Comparison of ENCODE assay signal across 7 mouse cellular contexts in genomic region chr9:109038086-109038895, GRCm38 (mm10). TPM values are rescaled to one million over a fixed set of nuclear protein-coding genes. Genes with fewer than 3 reads are reported as not detected.
DNase-seq lines count a peak whose midpoint lies in the region; ATAC-seq and TF ChIP-seq lines count a peak whose summit lies in the region.

Gene Shisa5, plus strand, starts transcription at chr9:109038565.

- H3K9ac ChIP-seq in forebrain, postnatal 0 days = peak within 1 kb of the TSS; percentile 53
- peak within 1 kb of the TSS; percentile 61 for H3K9ac ChIP-seq in hindbrain, embryonic 11.5 days (ENCODE audit: low read depth, low read length)

- ATAC-seq in forebrain, postnatal 0 days = peak; percentile 78
- ATAC-seq in hindbrain, embryonic 11.5 days (ENCODE audit: low FRiP score) = peak; percentile 89

- intact Hi-C loops in left cerebral cortex, adult 2 months (cut with DNase I) = no loop called here

- no peaks in the 10 kb centered on the region for H3K36me3 ChIP-seq in forebrain, postnatal 0 days (ENCODE audit: insufficient read depth)
- no peaks in the 10 kb centered on the region for H3K36me3 ChIP-seq in hindbrain, embryonic 11.5 days (ENCODE audit: control insufficient read depth, insufficient read depth, low read length)

- DNase-seq in MN1 (ENCODE audit: low spot score) = peak; percentile 75
- DNase-seq in forebrain, postnatal 0 days = peak; percentile 36
- peak; percentile 81 for DNase-seq in hindbrain, embryonic 11.5 days (ENCODE audit: low spot score)
- DNase-seq in left cerebral cortex, adult 2 months (ENCODE audit: extremely low spot score in 1 of 2, low spot score in 2 of 2) = no peak
- DNase-seq in lung, postnatal 4 days = peak; percentile 89 to 90
- peak; percentile 75 for DNase-seq in retina, postnatal 1 day

- no peaks in the 10 kb centered on the region for H3K9me3 ChIP-seq in forebrain, postnatal 0 days (ENCODE audit: low read length)
- no peaks in the 10 kb centered on the region for H3K9me3 ChIP-seq in hindbrain, embryonic 11.5 days (ENCODE audit: control insufficient read depth, low read length)

- H3K4me2 ChIP-seq in forebrain, postnatal 0 days (ENCODE audit: low read depth) = peak within 1 kb of the TSS; percentile 90
- peak within 1 kb of the TSS; percentile 59 for H3K4me2 ChIP-seq in hindbrain, embryonic 11.5 days (replicated peaks; ENCODE audit: low read depth, low read length)

- peaks cover 18% of the 10 kb centered on the region for H3K4me1 ChIP-seq in bone marrow macrophage, adult 2 months (ENCODE audit: control insufficient read depth, insufficient read depth, low read length)
- H3K4me1 ChIP-seq in forebrain, postnatal 0 days (ENCODE audit: insufficient read depth) = 0 out of 2 replicates have a peak, but pooled peaks cover 2% of the 10 kb centered on the region
- H3K4me1 ChIP-seq in hindbrain, embryonic 11.5 days (replicated peaks; ENCODE audit: control insufficient read depth, insufficient read depth, low read length) = no peaks in the 10 kb centered on the region; the same call in 1 of the 2 replicates

- peak within 1 kb of the TSS; percentile 90 for H3K4me3 ChIP-seq in bone marrow macrophage, adult 2 months (ENCODE audit: insufficient read depth, low read length)
- peak within 1 kb of the TSS; percentile 54 for H3K4me3 ChIP-seq in forebrain, postnatal 0 days (ENCODE audit: low read depth, low read length)
- peak within 1 kb of the TSS; percentile 43 for H3K4me3 ChIP-seq in hindbrain, embryonic 11.5 days (ENCODE audit: low read depth, low read length)
- peak within 1 kb of the TSS; percentile 58 for H3K4me3 ChIP-seq in left cerebral cortex, adult 2 months

- H3K27me3 ChIP-seq in forebrain, postnatal 0 days (ENCODE audit: insufficient read depth, low read length) = no peaks in the 10 kb centered on the region
- no peaks in the 10 kb centered on the region for H3K27me3 ChIP-seq in hindbrain, embryonic 11.5 days (ENCODE audit: control insufficient read depth, insufficient read depth, low read length)

- no peak for TF ChIP-seq CTCF in bone marrow macrophage, adult 2 months (IDR thresholded peaks at IDR 0.05; ENCODE audit: low read depth, low read length)
- TF ChIP-seq CTCF in forebrain, postnatal 0 days (IDR thresholded peaks at IDR 0.05; ENCODE audit: low read depth) = no peak; the same call in 1 of the 2 replicates
- no peak for TF ChIP-seq CTCF in left cerebral cortex, adult 2 months (IDR thresholded peaks at IDR 0.05)

- H3K27ac ChIP-seq in bone marrow macrophage, adult 2 months (ENCODE audit: insufficient read depth, low read depth, low read length) = peak within 1 kb of the TSS; percentile 45
- H3K27ac ChIP-seq in forebrain, postnatal 0 days (ENCODE audit: low read depth, low read length) = 0 out of 2 replicates have a peak within 1 kb of the TSS, but pooled peaks have one; percentile 41
- no peak within 1 kb of the TSS for H3K27ac ChIP-seq in hindbrain, embryonic 11.5 days (ENCODE audit: low read depth, low read length)
- peak within 1 kb of the TSS; percentile 84 for H3K27ac ChIP-seq in left cerebral cortex, adult 2 months

- 2% methylated on average over 38 of the region's 40 CpGs for WGBS in forebrain, postnatal 0 days
- WGBS in hindbrain, embryonic 11.5 days = under 1% methylated on average over 38 of the region's 40 CpGs

- TF ChIP-seq POLR2A in bone marrow macrophage, adult 2 months (IDR thresholded peaks at IDR 0.05; ENCODE audit: borderline replicate concordance, low read depth, low read length) = 0 out of 2 replicates have a peak, but pooled peaks have one; percentile 54

RNA-seq across cellular contexts. Expression of gene Shisa5, which starts in this region (rescaled TPM):
- 324 and 428 TPM in 2 replicates for polyA plus RNA-seq in bone marrow macrophage, adult 2 months (2012; ENCODE audit: insufficient read depth, insufficient read length, missing spikeins)
- total RNA-seq in forebrain, postnatal 0 days (2014; rRNA removed) = 66.2 and 68.4 TPM in 2 replicates
- 75.9 and 77.3 TPM in 2 replicates for polyA plus RNA-seq in forebrain, postnatal 0 days (2015; fragmentation: Nextera tagmentation; extraction: Ambion mirVana)
- 33.4 and 34.1 TPM in 2 replicates for polyA plus RNA-seq in hindbrain, embryonic 11.5 days (2014; fragmentation: Nextera tagmentation; extraction: Ambion mirVana)
- total RNA-seq in left cerebral cortex, adult 2 months (2021) = 10 to 100 TPM; 71.6 to 77.5 TPM

Comparison
In these comparisons a context has a peak if more than half of its experiments do, and no peak if none do; other contexts are left out.
1. DNase-seq: peak in MN1 (single experiment), forebrain, postnatal 0 days (single experiment), hindbrain, embryonic 11.5 days (single experiment), lung, postnatal 4 days (2 of 2) and retina, postnatal 1 day (single experiment); none in left cerebral cortex, adult 2 months (0 of 2).
2. Peak in every context shown above with its lines, with median percentiles within 50 percentile points of each other: H3K4me3 ChIP-seq.